Mouse (Mus musculus): ENCODE data around the gene Cabcoco1.

- TF ChIP-seq CTCF (IDR thresholded peaks at IDR 0.05; ENCODE audit: borderline replicate concordance, extremely low read depth, insufficient read depth, insufficient read length) = no peak
- no peak for TF ChIP-seq POLR2A (IDR thresholded peaks at IDR 0.05; ENCODE audit: borderline replicate concordance, extremely low read depth, insufficient read depth, insufficient read length, poor library complexity, severe bottlenecking)
Measured at GRCm38 (mm10) chr10:68443132-68443531, 98.6 kb downstream of the Cabcoco1 start.

Data from brain, embryonic 14.5 days (tissue).